ENCODE assay signal across 17 mouse cellular contexts in genomic region chr10:14530670-14531069, GRCm38 (mm10). TPM values are rescaled to one million over a fixed set of nuclear protein-coding genes. Genes with fewer than 3 reads are reported as not detected.
"Had no signal": no experiment of that assay in that cellular context is flagged by ENCODE, and none has a peak within 500 bp of the region (broad histone marks: within the 10 kb centered on the region; RNA-seq: fewer than 3 reads in every experiment).

No protein-coding gene starts in this region.

- H3K27me3 ChIP-seq: midbrain, embryonic 12.5 days; midbrain, embryonic 15.5 days; neural tube, embryonic 13.5 days; stomach, embryonic 15.5 days had no signal

- ATAC-seq: midbrain, embryonic 15.5 days had no signal

- H3K9me3 ChIP-seq: midbrain, embryonic 10.5 days; midbrain, embryonic 12.5 days; midbrain, embryonic 15.5 days; neural tube, embryonic 13.5 days; stomach, embryonic 15.5 days had no signal

- DNase-seq: lung, embryonic 14.5 days; lung, postnatal 14 days; lung, postnatal 4 days; retina, postnatal 1 day; right cerebral cortex, adult 18-20 months; thymus, adult 2 months; thymus, postnatal 25 days; thymus, postnatal 4 days had no signal

- H3K4me2 ChIP-seq: liver, embryonic 11.5 days; lung, embryonic 14.5 days; midbrain, embryonic 12.5 days; midbrain, embryonic 15.5 days; neural tube, embryonic 13.5 days; stomach, embryonic 15.5 days had no signal

- H3K4me1 ChIP-seq: midbrain, embryonic 10.5 days; midbrain, embryonic 12.5 days; midbrain, embryonic 15.5 days; neural tube, embryonic 13.5 days; stomach, embryonic 15.5 days had no signal

- H3K9ac ChIP-seq: liver, embryonic 14.5 days; lung, embryonic 14.5 days; midbrain, embryonic 12.5 days; midbrain, embryonic 15.5 days; neural tube, embryonic 13.5 days; stomach, embryonic 15.5 days had no signal

- H3K27ac ChIP-seq: liver, embryonic 14.5 days; midbrain, embryonic 10.5 days; midbrain, embryonic 12.5 days; midbrain, embryonic 15.5 days; neural tube, embryonic 13.5 days; stomach, embryonic 15.5 days; stomach, postnatal 0 days had no signal

- H3K4me3 ChIP-seq: midbrain, embryonic 10.5 days; midbrain, embryonic 12.5 days; midbrain, embryonic 15.5 days; neural tube, embryonic 13.5 days; stomach, embryonic 15.5 days had no signal

- H3K36me3 ChIP-seq: midbrain, embryonic 10.5 days; midbrain, embryonic 12.5 days; midbrain, embryonic 15.5 days; neural tube, embryonic 13.5 days; stomach, embryonic 15.5 days had no signal

RNA-seq across cellular contexts. Expression of gene Adgrg6, which starts 14.8 kb away (rescaled TPM):
- total RNA-seq: megakaryocyte-erythroid progenitor cell, adult 5-6 weeks had no signal
